Mouse (Mus musculus) E14TG2a.4 (cell line): ENCODE measurements at regions not wholly inside any gene's neighbourhood (a gene's known extent, or its start where the extent isn't known, plus 50 kb on each side); places are given as distances from the start of the nearest gene placed in this dataset.

ENCODE experiments used
- CTCF ChIP-seq: conservative IDR thresholded peaks from 2 replicates; pipeline ENCODE4 v1.5.1; 2014; ENCODE audit warnings: low read length
- NANOG ChIP-seq: IDR thresholded peaks from 2 replicates; pipeline ENCODE4 v1.6.1; 2014; ENCODE audit warnings: borderline replicate concordance, low read length, mixed read lengths

DNA sequence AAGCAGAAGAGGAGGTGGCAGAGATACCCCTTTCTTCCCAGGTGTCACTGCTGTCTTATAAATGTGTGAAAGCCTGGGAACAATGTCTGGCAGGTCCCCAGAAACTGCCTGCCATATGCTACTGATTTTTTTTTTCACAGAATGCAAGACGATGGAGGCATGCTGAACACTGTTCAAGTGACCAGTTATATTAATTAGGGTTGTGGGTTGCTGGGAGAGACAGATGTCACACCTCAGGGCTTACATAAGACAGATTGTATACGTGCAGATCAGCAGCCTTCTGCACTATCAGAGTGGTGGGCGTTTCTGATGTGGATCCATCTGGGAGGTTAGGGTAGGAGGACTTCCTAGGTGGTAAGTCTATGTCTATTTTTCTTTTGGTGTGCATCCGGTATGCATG, 120.6 kb upstream of the Adra1b start:
- no peak for TF ChIP-seq CTCF
- TF ChIP-seq NANOG = no peak
